Mouse (Mus musculus): ENCODE results near the gene Kalrn.
A peak's percentile ranks its signal among the peaks of the same experiment; 100 is the strongest.

Kalrn gene

GRCm38 (mm10) chr16:34254646-34255022 lies 318.7 kb downstream of the Kalrn start:
- no peak for DNase-seq

GRCm38 (mm10) chr16:34254002-34254645 lies 319.2 kb downstream of the Kalrn start:
- no peak for DNase-seq

- DNase-seq = no peak
These were observed 320.7 kb downstream of the Kalrn start for GRCm38 (mm10) chr16:34252670-34253069.

GRCm38 (mm10) chr16:34248256-34248655 lies 325.1 kb downstream of the Kalrn start:
- no peak for DNase-seq

- DNase-seq = no peak
These were observed 331.2 kb downstream of the Kalrn start for GRCm38 (mm10) chr16:34241936-34242729.

DNA sequence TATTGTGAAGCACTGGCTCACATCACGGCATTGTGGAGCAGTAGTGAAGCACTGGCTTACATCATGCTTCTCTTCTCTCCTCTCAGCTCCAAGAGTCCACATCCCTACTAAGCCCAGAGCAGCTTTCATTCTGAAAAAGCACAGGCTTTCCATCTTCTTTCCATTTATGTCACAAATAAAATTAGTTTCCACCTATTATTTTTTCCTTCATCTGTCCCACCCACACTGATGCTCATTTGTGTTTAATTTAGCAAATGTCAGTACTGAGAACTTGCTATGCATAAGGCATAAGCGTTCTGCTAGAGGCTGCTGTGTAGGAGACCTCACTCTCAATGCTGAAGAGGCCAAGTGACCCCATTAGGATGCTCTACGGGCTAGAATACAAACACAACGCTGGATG lies 333.7 kb downstream of the Kalrn start:
- DNase-seq = no peak

DNA sequence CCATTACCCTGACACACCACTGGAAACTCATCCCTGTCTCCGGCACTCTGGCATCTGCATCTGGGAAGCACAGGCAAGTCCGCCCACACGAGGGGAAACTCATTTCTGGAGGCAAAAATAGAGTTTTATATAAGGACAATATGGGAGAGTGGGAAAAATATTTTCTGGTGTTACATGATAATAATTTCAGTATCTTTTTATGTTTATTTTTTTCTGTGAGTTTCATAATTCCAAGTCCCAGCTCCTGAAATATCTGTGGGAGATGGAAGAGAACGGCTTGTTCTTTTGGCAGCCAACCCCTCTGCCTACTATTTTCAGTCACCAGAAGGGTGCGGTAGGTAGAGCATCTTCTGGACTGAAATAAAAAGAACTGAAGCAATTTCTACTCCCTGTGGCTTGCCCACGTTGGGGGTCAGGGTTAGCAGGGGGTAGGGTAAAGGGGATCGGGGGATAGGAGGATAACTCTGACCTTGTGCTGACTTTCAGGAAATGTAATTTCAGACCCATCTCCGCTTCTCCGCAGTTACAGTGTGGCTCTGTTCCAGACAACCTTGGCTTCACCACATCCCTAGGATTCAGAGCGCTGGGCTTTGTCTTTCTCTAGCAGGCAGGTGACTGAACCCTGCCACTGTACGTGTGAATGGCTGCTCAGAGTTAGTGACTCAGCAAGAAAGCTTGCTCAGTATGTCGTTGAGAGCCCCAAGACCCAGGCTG lies 336.3 kb downstream of the Kalrn start:
- peak; percentile 51 to 63 for DNase-seq

- DNase-seq = no peak
These were observed 338.2 kb downstream of the Kalrn start for GRCm38 (mm10) chr16:34235086-34235485.

- no peak for DNase-seq
These were observed 341.4 kb downstream of the Kalrn start for GRCm38 (mm10) chr16:34231952-34232351.

- no peak for DNase-seq
These were observed 342.2 kb downstream of the Kalrn start for GRCm38 (mm10) chr16:34231146-34231545.

- no peak for DNase-seq
These were observed 344.0 kb downstream of the Kalrn start for GRCm38 (mm10) chr16:34229350-34229749.

GRCm38 (mm10) chr16:34228661-34229060 lies 344.7 kb downstream of the Kalrn start:
- DNase-seq = no peak

DNA sequence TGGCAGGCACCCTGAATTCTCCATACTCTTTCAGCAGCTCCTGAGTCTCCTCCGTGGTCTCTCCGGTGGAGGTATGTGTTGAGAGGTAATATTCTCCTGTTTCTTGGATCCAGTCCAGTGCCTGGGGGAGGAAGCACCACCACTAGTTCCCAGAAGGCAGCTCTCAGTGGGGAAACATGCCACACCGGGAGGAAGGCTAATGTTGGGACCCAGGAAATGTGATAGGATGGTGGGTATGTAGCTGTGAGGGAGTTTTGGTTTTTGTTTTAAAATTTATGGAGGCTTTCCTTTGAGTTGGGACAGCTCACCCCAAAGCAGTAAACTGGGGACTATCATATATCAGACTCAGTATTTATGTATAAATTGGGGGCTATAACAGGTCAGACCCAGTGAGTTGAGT lies 361.2 kb downstream of the Kalrn start:
- no peak for DNase-seq

DNA sequence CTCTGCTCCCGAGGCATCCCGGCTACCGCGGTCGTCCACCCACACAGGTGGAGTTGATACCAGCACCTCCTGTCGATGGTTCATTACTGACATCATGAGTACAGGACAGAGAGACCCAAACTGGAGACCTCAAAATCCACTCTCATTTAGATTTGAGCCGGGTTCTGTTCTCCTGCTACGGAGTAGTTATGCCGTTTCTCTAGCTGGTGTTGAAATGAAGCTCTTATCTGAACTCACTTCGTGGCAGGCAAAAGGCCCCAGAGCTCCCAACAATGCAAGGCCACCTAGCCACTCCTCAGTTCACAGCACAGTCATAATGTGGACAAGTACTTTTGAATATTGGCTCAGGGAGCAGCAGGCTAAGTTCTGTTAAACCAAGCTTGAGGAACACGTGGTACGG lies 362.1 kb downstream of the Kalrn start:
- no peak for DNase-seq

GRCm38 (mm10) chr16:34208748-34209147 lies 364.6 kb downstream of the Kalrn start:
- no peak for DNase-seq

- DNase-seq = no peak
These were observed 365.4 kb downstream of the Kalrn start for GRCm38 (mm10) chr16:34207972-34208371.

- DNase-seq = no peak
These were observed 368.7 kb downstream of the Kalrn start for GRCm38 (mm10) chr16:34204527-34205139.

DNA sequence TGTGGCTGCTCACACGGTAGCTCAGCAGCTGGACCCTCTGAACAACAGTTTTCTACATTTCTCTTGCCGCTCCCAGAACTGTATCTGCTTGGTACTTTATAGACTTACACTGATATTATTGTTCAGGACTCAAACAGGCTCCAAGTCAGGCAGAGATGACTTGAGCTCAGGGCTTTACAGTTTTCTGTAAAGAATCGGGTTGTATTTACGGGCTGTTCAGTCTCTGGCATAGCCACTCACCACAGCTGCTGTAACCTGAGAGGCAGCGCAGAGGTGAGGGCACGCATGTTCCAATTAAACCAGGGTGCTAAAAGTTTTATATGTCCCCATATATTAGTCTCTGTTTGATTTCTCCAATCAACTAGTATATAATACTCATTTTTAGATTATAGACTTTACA lies 373.8 kb downstream of the Kalrn start:
- no peak for DNase-seq

DNA sequence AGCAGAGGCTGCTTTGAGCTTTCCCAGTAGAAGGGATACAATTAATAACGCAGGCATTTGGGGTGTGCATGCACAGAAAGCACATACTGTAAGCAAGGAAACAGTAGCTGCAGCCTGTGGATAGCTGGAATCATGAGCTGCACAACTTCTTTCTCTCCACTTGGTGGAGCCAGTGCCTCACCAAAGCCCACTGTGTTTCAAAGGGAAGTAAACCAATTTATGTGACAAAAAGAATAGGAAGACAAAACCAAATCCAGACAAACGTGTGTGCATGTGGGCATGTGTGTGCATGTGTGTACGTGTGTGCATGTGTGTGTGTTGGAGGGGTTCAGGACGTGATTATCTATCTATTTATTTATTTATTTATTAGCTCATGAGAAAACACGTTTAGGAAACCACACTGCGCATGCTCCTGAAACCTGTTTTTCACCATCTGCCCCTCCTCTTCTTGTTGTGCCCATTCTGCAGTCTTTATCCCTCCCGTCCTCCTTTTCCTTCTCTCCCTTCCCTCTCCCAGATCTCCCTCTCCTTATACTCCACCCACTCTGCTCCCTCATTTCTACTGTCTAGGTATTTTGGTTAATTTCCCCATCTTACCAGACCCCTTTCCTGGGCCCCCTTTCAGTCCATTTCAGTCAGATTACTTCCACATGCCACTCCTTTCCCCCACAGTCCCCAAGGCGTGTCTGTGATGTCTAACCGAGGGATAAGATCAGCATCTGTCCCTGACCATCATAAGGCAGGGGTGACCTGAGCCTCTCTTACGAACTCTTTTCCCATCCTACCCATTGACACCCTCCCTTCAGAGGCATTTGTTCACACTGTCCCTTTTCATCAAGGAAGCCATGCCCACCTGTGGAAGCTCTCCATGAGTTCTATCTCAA lies 380.1 kb downstream of the Kalrn start:
- DNase-seq = peak; percentile 46 to 56

DNA sequence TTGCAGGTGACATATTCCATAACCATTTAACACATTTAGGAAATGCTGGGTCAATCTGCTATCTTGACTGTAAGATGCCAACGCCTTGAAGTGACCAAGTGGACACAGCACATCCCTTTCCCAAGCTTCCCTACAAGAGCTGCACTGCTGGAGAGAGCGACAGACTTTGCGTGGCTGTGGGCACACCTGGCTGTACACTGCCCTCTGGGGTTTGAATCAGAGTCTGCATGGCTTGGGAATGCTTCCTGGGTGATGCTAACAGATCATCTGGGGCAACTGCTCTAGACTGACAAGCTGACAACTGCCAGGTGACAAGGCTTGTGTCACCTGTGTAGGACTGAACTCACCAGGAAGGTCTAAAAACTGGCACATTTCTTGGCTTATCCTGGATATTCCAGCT lies 388.6 kb downstream of the Kalrn start:
- no peak for DNase-seq

- no peak for DNase-seq
These were observed 390.1 kb downstream of the Kalrn start for GRCm38 (mm10) chr16:34183186-34183585.

GRCm38 (mm10) chr16:34175625-34176024 lies 397.7 kb downstream of the Kalrn start:
- no peak for DNase-seq
